Mouse (Mus musculus) limb, embryonic 12.5 days (tissue): ENCODE data around the gene Tspan32. TPM values are rescaled to one million over a fixed set of nuclear protein-coding genes. Genes with fewer than 3 reads are reported as not detected.

Experiments used
- ATAC-seq: fragments of 200-750 bp; cut with Nextera tagmentation; 2 replicates; pipeline ENCODE4 v1.8.0; 2017; ENCODE audit warnings: low read depth, moderate TSS enrichment; ENCODE audit not compliant: insufficient number of reproducible peaks, insufficient read depth, low FRiP score, low TSS enrichment
- H3K27ac ChIP-seq: fragments of 300-500 bp; sonication (generic); 2 replicates; pipeline ENCODE4 v1.5.1; 2016; ENCODE audit warnings: mild to moderate bottlenecking, moderate library complexity
- H3K27me3 ChIP-seq: fragments of 300-500 bp; sonication (generic); 2 replicates; pipeline ENCODE4 v1.6.1; 2016; ENCODE audit warnings: mild to moderate bottlenecking, moderate library complexity
- H3K36me3 ChIP-seq: fragments of 300-500 bp; sonication (generic); 2 replicates; pipeline ENCODE4 v1.6.1; 2016; ENCODE audit warnings: mild to moderate bottlenecking, moderate library complexity
- H3K4me1 ChIP-seq: fragments of 300-500 bp; sonication (generic); replicated peaks from 2 replicates; pipeline ENCODE4 v1.6.1; 2016
- H3K4me2 ChIP-seq: fragments of 300-500 bp; sonication (generic); 2 replicates; pipeline ENCODE4 v1.6.1; 2016; ENCODE audit warnings: mild to moderate bottlenecking, moderate library complexity
- H3K4me3 ChIP-seq: fragments of 300-500 bp; sonication (generic); replicated peaks from 2 replicates; pipeline ENCODE4 v1.5.1; 2016; ENCODE audit warnings: mild to moderate bottlenecking
- H3K9ac ChIP-seq: fragments of 300-500 bp; sonication (generic); replicated peaks from 2 replicates; pipeline ENCODE4 v1.6.1; 2016; ENCODE audit warnings: mild to moderate bottlenecking, moderate library complexity
- H3K9me3 ChIP-seq: fragments of 300-500 bp; sonication (generic); 2 replicates; pipeline ENCODE4 v1.6.1; 2016; ENCODE audit warnings: mild to moderate bottlenecking, moderate library complexity
- WGBS: fragments of 180-500 bp; shearing (Covaris S2); methylation state at CpG from one replicate; pipeline ENCODE4 v1.1.7; 2016; 5-methylcytosine and 5-hydroxymethylcytosine counted together
- polyA plus RNA-seq: library from polyadenylated mRNA; unstranded; fragments of >200 nt; fragmentation: Nextera tagmentation; extraction: Ambion mirVana; gene quantifications from 2 replicates; pipeline ENCODE4 v1.2.1, GENCODE M21; 2016

The Tspan32 gene
- polyA plus RNA-seq, 1 experiment from 2014 or later, result 2.2 TPM

DNA sequence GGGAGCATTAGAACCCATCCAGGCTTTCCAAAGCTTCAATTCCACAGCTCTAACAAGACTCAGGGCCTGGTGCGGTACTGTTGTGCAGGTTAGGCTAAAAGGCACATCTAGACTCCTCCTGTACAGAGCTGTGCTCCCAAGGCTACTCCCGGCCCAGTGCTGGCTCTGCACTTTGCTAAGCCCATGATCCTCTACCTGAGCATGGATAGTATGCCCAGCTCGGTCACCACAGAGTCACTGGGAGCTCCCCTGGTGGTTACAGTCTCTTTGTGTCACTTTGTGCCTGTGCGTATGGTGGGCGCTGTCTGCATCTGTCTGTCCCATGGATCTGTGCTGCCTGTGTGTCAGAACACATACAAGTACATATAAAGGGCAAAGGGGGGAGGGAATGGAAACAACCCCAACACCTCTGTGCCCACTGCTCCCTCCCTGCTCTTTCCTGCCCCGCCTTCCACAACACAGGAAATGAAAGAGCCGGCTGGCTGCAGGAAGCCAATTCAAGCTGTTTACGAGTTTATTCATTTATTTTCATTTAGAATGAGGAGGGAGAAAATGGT is 3.6 kb downstream of the Tspan32 start:
- WGBS, result 15% methylated on average over 8 of the region's 8 CpGs
- no peaks in the 10 kb centered on the region for H3K36me3 ChIP-seq
- 0 out of 2 replicates have a peak overlapping the region, but pooled peaks have one; percentile 13 for H3K4me3 ChIP-seq
- no peaks in the 10 kb centered on the region for H3K9me3 ChIP-seq
- no peaks in the 10 kb centered on the region for H3K27me3 ChIP-seq
- 0 out of 2 replicates have a peak overlapping the region, but pooled peaks have one; percentile 8 for H3K9ac ChIP-seq
- H3K4me2 ChIP-seq, result peak overlapping the region; percentile 50
- H3K4me1 ChIP-seq, result peaks cover 55% of the 10 kb centered on the region
- peak overlapping the region; percentile 97 for H3K27ac ChIP-seq
- peak; percentile 78 for ATAC-seq

- ATAC-seq, result peak; percentile 83
Observed at GRCm38 (mm10) chr7:143008996-143009665, 4.3 kb downstream of the Tspan32 start.

DNA sequence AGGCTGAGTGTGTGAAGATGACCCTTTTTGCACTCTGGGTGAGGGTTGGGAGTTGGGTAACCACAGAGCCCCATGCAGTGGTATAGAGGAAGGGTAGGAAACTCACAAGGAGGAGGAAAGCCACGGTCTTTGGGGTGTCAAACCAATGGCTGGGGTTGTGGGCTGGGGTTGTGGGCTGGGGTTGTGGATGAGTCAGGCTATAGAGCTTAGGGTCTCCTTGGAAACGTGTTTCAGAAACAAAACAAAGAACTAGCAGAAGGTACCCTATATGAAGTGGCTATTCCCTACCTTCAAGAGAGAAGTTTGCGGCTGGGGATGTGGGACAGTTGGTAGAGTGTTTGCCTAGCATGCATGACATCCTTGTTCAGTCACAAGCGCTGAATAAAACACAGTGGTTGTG is 5.2 kb downstream of the Tspan32 start:
- ATAC-seq, result no peak
- peaks cover 55% of the 10 kb centered on the region for H3K4me1 ChIP-seq
- H3K9ac ChIP-seq, result no peak overlapping the region
- H3K9me3 ChIP-seq, result no peaks in the 10 kb centered on the region
- peak overlapping the region; percentile 50 for H3K4me2 ChIP-seq
- WGBS, result 86% methylated on average over 4 of the region's 4 CpGs
- peak overlapping the region; percentile 97 for H3K27ac ChIP-seq
- no peaks in the 10 kb centered on the region for H3K27me3 ChIP-seq
- H3K4me3 ChIP-seq, result no peak overlapping the region
- H3K36me3 ChIP-seq, result no peaks in the 10 kb centered on the region

More at GRCm38 (mm10) chr7:143008996-143009665, 4.3 kb downstream of the Tspan32 start:
- Histone ChIP-seq H3K9ac (no peak overlapping the region; the same call in 1 of the 2 replicates), H3K9me3 (no peaks in the 10 kb centered on the region), H3K4me1 (peaks cover 55% of the 10 kb centered on the region), H3K4me3 (peak overlapping the region; percentile 13), H3K36me3 (no peaks in the 10 kb centered on the region), H3K4me2 (peak overlapping the region; percentile 50), H3K27ac (peak overlapping the region; percentile 97), H3K27me3 (no peaks in the 10 kb centered on the region)
- WGBS, result 17% methylated on average over 3 of the region's 4 CpGs

- ATAC-seq, result no peak
- 75% methylated on average over 1 of the region's 1 CpGs for WGBS
- Histone ChIP-seq H3K4me3 (no peak overlapping the region), H3K4me2 (no peak overlapping the region), H3K27ac (peak overlapping the region; percentile 97; the same call in 1 of the 2 replicates), H3K36me3 (no peaks in the 10 kb centered on the region), H3K27me3 (no peaks in the 10 kb centered on the region), H3K9ac (no peak overlapping the region), H3K4me1 (peaks cover 58% of the 10 kb centered on the region), H3K9me3 (no peaks in the 10 kb centered on the region)
Observed at GRCm38 (mm10) chr7:143011226-143011625, 6.4 kb downstream of the Tspan32 start.

DNA sequence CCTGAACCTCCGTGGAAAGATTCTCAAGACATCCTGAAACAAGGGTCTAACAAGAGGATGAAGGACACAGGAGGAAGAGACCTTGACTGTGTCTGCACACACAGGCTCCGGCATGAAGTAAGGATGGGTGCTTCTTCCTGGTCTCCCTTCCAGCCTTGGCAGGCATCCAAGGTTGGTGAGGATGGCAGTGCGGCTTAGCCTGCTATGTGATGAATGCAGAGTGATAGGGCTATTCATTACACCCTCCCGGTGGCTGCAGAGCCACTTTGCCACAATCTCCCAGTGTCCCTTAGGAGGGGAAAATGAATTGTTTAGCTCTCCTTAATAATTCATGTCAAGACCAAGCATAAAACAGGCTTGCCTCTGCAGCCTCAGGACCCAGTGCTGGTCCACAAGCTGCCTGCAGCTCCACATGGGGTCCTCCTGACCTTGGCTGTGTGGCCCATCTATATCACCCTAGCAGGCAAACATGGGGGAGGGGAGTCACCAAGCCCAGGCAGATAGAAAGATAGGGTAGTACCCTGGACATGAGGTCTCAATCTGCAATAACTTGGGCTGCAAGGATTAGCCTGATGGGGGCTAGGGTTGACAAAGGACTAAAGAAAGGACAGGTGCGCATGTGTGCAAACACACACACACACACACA is 7.5 kb downstream of the Tspan32 start:
- Histone ChIP-seq H3K4me2 (no peak overlapping the region), H3K36me3 (no peaks in the 10 kb centered on the region), H3K4me3 (no peak overlapping the region), H3K9me3 (no peaks in the 10 kb centered on the region), H3K27ac (no peak overlapping the region), H3K27me3 (no peaks in the 10 kb centered on the region), H3K4me1 (peaks cover 58% of the 10 kb centered on the region), H3K9ac (no peak overlapping the region)
- 85% methylated on average over 5 of the region's 5 CpGs for WGBS
- ATAC-seq, result no peak

- Histone ChIP-seq H3K4me3 (no peak overlapping the region), H3K36me3 (no peaks in the 10 kb centered on the region), H3K9me3 (no peaks in the 10 kb centered on the region), H3K4me2 (no peak overlapping the region), H3K4me1 (peaks cover 46% of the 10 kb centered on the region), H3K27me3 (no peaks in the 10 kb centered on the region), H3K9ac (no peak overlapping the region), H3K27ac (no peak overlapping the region; the same call in 1 of the 2 replicates)
- ATAC-seq, result no peak
- 76% methylated on average over 8 of the region's 8 CpGs for WGBS
Observed at GRCm38 (mm10) chr7:143013420-143014178, 8.8 kb downstream of the Tspan32 start.

DNA sequence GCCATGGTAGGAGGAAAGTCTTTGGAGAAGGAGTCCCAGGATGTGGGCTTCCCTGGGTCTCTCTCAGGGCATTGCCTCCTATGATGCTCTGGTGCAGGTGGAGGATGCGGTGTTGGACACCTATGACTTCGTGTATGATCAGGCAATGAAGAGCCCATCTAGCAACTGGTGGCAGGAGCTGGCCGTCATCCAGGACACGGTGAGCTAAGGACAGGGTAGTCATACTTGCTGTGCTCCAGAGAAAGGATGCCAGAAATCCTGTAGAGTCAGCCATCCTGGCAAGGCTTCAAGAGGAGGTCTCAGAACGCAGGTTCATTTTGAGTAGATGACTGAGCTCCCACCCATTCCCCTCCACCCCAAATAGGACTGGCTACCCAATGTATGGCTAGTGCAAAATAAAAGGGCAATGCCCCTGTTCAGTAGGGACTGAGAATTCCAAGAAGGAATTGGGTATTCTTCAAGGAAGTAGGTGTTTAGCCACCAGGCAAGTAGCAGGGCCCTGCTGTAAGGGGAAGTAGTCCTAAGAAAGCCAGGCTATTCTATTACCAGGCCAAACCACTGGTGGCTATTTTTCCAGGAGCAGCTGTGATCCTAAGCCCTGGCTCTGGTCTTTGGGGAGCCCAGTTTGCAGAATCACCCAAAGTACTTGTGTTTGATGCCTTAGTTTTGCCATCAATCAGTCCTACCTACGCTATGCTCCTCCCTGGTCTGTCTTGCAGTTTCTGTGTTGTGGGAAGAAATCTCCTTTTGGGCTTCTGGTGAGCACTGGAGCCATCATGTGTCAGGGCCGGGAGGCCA is 10.2 kb downstream of the Tspan32 start:
- Histone ChIP-seq H3K36me3 (no peaks in the 10 kb centered on the region), H3K9me3 (no peaks in the 10 kb centered on the region), H3K27ac (no peak overlapping the region), H3K4me3 (no peak overlapping the region), H3K9ac (no peak overlapping the region), H3K4me2 (no peak overlapping the region), H3K27me3 (no peaks in the 10 kb centered on the region), H3K4me1 (peaks cover 34% of the 10 kb centered on the region)
- no peak for ATAC-seq
- WGBS, result 80% methylated on average over 7 of the region's 7 CpGs

DNA sequence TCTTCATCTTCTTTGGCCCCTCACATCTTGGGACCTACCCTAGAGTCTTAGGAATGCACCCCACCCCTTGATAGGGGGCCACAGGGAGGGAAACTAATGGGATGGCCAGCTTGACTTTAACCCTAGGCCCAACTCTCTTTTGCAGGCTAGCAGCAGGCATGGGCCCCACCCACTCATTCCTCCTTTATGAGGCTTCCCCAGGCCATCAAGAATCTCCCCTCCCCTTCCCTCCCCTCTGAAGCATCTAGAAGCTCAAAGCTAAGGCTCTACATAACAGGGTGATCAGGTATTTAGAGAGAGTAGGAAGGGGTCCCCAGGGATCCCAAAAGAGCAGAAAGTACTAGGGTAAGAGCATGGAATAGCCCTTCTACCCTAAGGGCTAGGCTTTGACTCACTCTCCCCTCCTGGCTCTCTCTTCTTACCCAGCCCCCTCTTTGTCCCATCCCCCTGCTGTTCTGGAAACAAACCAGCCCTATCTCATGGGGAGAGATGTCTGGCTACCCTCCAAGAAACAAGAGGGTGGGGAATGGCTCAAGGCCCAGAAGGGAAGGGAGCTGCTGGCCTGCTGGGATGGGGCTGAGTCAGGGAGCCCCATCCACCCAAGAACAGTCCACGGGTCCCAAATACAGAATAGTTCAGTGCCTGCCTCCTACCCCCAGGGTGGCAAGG is 11.0 kb downstream of the Tspan32 start:
- Histone ChIP-seq H3K4me1 (peaks cover 27% of the 10 kb centered on the region), H3K4me2 (no peak overlapping the region), H3K36me3 (no peaks in the 10 kb centered on the region), H3K9ac (no peak overlapping the region), H3K27me3 (no peaks in the 10 kb centered on the region), H3K4me3 (no peak overlapping the region), H3K9me3 (no peaks in the 10 kb centered on the region), H3K27ac (no peak overlapping the region)
- ATAC-seq, result no peak
- 21% methylated on average over 1 of the region's 1 CpGs for WGBS

- Histone ChIP-seq H3K27ac (no peak overlapping the region), H3K9ac (no peak overlapping the region), H3K27me3 (no peaks in the 10 kb centered on the region), H3K4me1 (peaks cover 24% of the 10 kb centered on the region), H3K4me2 (no peak overlapping the region), H3K9me3 (no peaks in the 10 kb centered on the region), H3K4me3 (no peak overlapping the region), H3K36me3 (no peaks in the 10 kb centered on the region)
- WGBS, result 62% methylated on average over 9 of the region's 9 CpGs
- ATAC-seq, result no peak
Observed at GRCm38 (mm10) chr7:143016424-143017142, 11.7 kb downstream of the Tspan32 start.

DNA sequence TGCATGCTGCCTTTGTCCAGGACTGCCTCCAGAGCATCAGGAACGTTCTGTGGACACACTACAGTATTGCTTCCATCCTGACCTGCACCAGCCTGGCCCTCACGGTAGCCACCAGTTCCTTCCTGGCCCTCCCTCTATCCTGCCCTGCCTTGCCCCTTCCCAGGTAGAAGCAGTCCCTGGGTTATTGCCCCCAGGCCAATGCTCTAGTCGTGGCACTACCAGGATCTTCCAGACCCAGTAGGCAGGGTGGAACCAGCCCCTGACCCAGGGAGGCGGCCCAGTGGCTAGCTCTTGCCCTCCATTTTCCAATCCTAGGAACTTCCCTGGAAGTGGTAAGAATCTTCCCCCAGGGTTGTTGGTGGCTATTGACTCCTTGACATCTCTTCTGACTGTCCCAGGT is 12.3 kb downstream of the Tspan32 start:
- H3K27me3 ChIP-seq, result no peaks in the 10 kb centered on the region
- no peak overlapping the region for H3K4me2 ChIP-seq
- peaks cover 23% of the 10 kb centered on the region for H3K4me1 ChIP-seq
- 79% methylated on average over 4 of the region's 4 CpGs for WGBS
- no peaks in the 10 kb centered on the region for H3K36me3 ChIP-seq
- ATAC-seq, result no peak
- no peak overlapping the region for H3K4me3 ChIP-seq
- H3K9me3 ChIP-seq, result no peaks in the 10 kb centered on the region
- H3K9ac ChIP-seq, result no peak overlapping the region
- no peak overlapping the region for H3K27ac ChIP-seq
